Mouse (Mus musculus) limb, embryonic 14.5 days (tissue): Measurements from ENCODE around the gene Parva. TPM values are rescaled to one million over a fixed set of nuclear protein-coding genes. Genes with fewer than 3 reads are reported as not detected.

Experiments
- ATAC-seq: fragments of 200-750 bp; cut with Nextera tagmentation; 2 replicates; pipeline ENCODE4 v1.8.0; 2017; ENCODE audit warnings: low read depth, moderate number of reproducible peaks, moderate TSS enrichment; ENCODE audit not compliant: low FRiP score
- DNase-seq: peaks from one replicate; pipeline ENCODE4 v3.0.0-alpha.2; 2015; ENCODE audit warnings: low spot score
- H3K27ac ChIP-seq: fragments of 300-500 bp; sonication (generic); replicated peaks from 2 replicates; pipeline ENCODE4 v1.5.1; 2014; ENCODE audit warnings: low read depth, mild to moderate bottlenecking, low read length, moderate library complexity, mixed read lengths
- H3K27me3 ChIP-seq: fragments of 300-500 bp; sonication (generic); 2 replicates; pipeline ENCODE4 v1.6.1; 2014; ENCODE audit warnings: low read length, mixed read lengths; ENCODE audit not compliant: control insufficient read depth, insufficient read depth
- H3K36me3 ChIP-seq: fragments of 300-500 bp; sonication (generic); 2 replicates; pipeline ENCODE4 v1.6.1; 2014; ENCODE audit warnings: mild to moderate bottlenecking, low read length, moderate library complexity, mixed read lengths; ENCODE audit not compliant: control insufficient read depth, insufficient read depth
- H3K4me1 ChIP-seq: fragments of 300-500 bp; sonication (generic); 2 replicates; pipeline ENCODE4 v1.6.1; 2014; ENCODE audit warnings: antibody characterized with exemption, low read length, mixed read lengths; ENCODE audit not compliant: control insufficient read depth, insufficient read depth
- H3K4me2 ChIP-seq: fragments of 300-500 bp; sonication (generic); replicated peaks from 2 replicates; pipeline ENCODE4 v1.6.1; 2014; ENCODE audit warnings: low read depth, mild to moderate bottlenecking, low read length, moderate library complexity; ENCODE audit not compliant: severe bottlenecking
- H3K4me3 ChIP-seq: fragments of 300-500 bp; sonication (generic); replicated peaks from 2 replicates; pipeline ENCODE4 v1.5.1; 2014; ENCODE audit warnings: low read length
- H3K9ac ChIP-seq: fragments of 300-500 bp; sonication (generic); 2 replicates; pipeline ENCODE4 v1.6.1; 2014; ENCODE audit warnings: mild to moderate bottlenecking, low read depth, low read length, moderate library complexity; ENCODE audit not compliant: severe bottlenecking
- H3K9me3 ChIP-seq: fragments of 300-500 bp; sonication (generic); 2 replicates; pipeline ENCODE4 v1.6.1; 2016; ENCODE audit warnings: low read length; ENCODE audit not compliant: control insufficient read depth
- POLR2A ChIP-seq: fragments of 200-500 bp; IDR thresholded peaks from 2 replicates; pipeline ENCODE4 v1.8.0; 2012; ENCODE audit warnings: inconsistent platforms, mild to moderate bottlenecking, moderate library complexity, borderline replicate concordance; ENCODE audit not compliant: insufficient read depth, insufficient read length; ENCODE audit errors: extremely low read depth
- WGBS: fragments of 180-500 bp; shearing (Covaris S2); extraction: QIAGEN DNeasy Blood & Tissue Kit; methylation state at CpG from one replicate; pipeline ENCODE4 v1.1.7; 2014; 5-methylcytosine and 5-hydroxymethylcytosine counted together
- polyA plus RNA-seq, 2 experiments: library from polyadenylated mRNA; depleted of rRNA in 1 of 2; stranded (reverse) in 1 of 2; unstranded in 1 of 2; fragments of >200 nt; fragmentation: Nextera tagmentation in 1 of 2; extraction: Ambion mirVana in 1 of 2; gene quantifications; 2 replicates each; pipeline versions ENCODE4 v1.2.1 to v1.2.3; 2012 to 2014

The Parva gene
- polyA plus RNA-seq, 2 experiments = 82.2 to 88.8 TPM

GRCm38 (mm10) chr7:112423438-112423837 is 3.9 kb upstream of the Parva start:
- WGBS = 75% methylated on average over 4 of the region's 4 CpGs
- DNase-seq = no peak
- Histone ChIP-seq H3K9ac (no peak overlapping the region), H3K27ac (no peak overlapping the region), H3K4me3 (no peak overlapping the region), H3K27me3 (no peaks in the 10 kb centered on the region), H3K4me2 (no peak overlapping the region), H3K9me3 (no peaks in the 10 kb centered on the region), H3K4me1 (peaks cover 7% of the 10 kb centered on the region; the same call in 1 of the 2 replicates), H3K36me3 (no peaks in the 10 kb centered on the region)
- no peak for ATAC-seq
- TF ChIP-seq POLR2A = no peak

GRCm38 (mm10) chr7:112426811-112427210 is 494 bp upstream of the Parva start:
- TF ChIP-seq POLR2A = no peak
- peak overlapping the region; percentile 29; the same call in 1 of the 2 replicates for H3K9ac ChIP-seq
- peak overlapping the region; percentile 65 for H3K4me2 ChIP-seq
- H3K4me3 ChIP-seq = peak overlapping the region; percentile 58; the same call in 1 of the 2 replicates
- DNase-seq (no peak), ATAC-seq (no peak)
- H3K27ac ChIP-seq = no peak overlapping the region; the same call in 1 of the 2 replicates
- peaks cover 13% of the 10 kb centered on the region; the same call in 1 of the 2 replicates for H3K4me1 ChIP-seq
- H3K27me3 ChIP-seq = no peaks in the 10 kb centered on the region
- no peaks in the 10 kb centered on the region for H3K36me3 ChIP-seq
- 47% methylated on average over 5 of the region's 5 CpGs for WGBS
- H3K9me3 ChIP-seq = no peaks in the 10 kb centered on the region

GRCm38 (mm10) chr7:112428158-112428535 is 842 bp downstream of the Parva start:
- H3K36me3 ChIP-seq = no peaks in the 10 kb centered on the region
- H3K4me2 ChIP-seq = peak overlapping the region; percentile 65
- peak overlapping the region; percentile 58 for H3K4me3 ChIP-seq
- H3K9me3 ChIP-seq = no peaks in the 10 kb centered on the region
- DNase-seq (peak; percentile 87), ATAC-seq (peak; percentile 89)
- WGBS = under 1% methylated on average over 22 of the region's 22 CpGs
- H3K4me1 ChIP-seq = peaks cover 13% of the 10 kb centered on the region; the same call in 1 of the 2 replicates
- peak overlapping the region; percentile 97 for H3K27ac ChIP-seq
- H3K9ac ChIP-seq = peak overlapping the region; percentile 95
- no peaks in the 10 kb centered on the region for H3K27me3 ChIP-seq
- TF ChIP-seq POLR2A = peak; percentile 79; the same call in 1 of the 2 replicates

GRCm38 (mm10) chr7:112439846-112440245 is 12.5 kb downstream of the Parva start:
- Histone ChIP-seq H3K36me3 (peaks cover 8% of the 10 kb centered on the region; the same call in 1 of the 2 replicates), H3K27ac (no peak overlapping the region), H3K9me3 (no peaks in the 10 kb centered on the region), H3K27me3 (no peaks in the 10 kb centered on the region), H3K4me2 (no peak overlapping the region), H3K4me3 (no peak overlapping the region), H3K9ac (no peak overlapping the region), H3K4me1 (peaks cover 33% of the 10 kb centered on the region)
- TF ChIP-seq POLR2A = no peak
- DNase-seq (no peak), ATAC-seq (no peak)
- 81% methylated on average over 3 of the region's 3 CpGs for WGBS

DNA sequence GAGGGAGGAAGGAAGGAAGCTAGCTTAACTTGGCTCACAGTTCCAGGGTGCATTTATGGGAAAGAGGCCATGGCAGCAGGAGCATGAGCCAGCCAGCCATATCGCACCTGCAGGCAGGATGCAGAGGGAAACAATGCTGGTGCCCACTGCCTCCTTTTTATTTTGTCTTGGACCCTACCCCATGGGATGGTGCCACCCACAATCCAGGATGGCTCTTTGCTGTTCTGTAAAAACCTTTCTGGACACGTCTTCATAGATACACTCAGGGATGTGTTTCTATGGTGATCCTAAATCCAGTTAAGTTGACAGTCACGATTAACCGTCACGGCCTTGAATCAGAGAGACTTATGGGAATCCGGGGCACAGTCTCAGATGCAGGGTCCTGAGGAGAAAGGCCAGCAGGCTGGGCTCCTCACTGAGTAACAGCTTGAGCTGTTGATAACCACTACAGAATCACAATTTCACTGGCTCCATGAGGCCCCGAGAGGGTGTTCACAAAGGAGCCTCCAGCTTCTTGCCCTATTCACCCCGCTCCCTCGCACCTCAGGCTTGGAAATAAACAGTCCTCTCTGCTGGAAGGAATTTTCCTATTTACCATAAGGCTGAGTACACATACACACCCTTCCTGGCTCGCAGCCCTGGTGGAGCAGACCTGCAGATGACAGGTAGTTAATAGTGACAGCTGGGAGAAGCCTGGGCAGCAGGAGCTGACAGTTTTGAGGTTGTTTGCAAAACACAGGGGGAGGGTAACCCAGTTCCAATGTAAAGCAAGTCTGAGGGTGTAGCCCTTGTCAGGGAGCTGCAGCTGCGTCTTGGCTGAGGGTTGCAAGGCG is 17.1 kb downstream of the Parva start:
- Histone ChIP-seq H3K4me3 (no peak overlapping the region), H3K27me3 (no peaks in the 10 kb centered on the region), H3K4me2 (no peak overlapping the region), H3K9ac (no peak overlapping the region), H3K36me3 (no peaks in the 10 kb centered on the region), H3K27ac (0 out of 2 replicates have a peak overlapping the region, but pooled peaks have one; percentile 43), H3K9me3 (no peaks in the 10 kb centered on the region), H3K4me1 (peaks cover 36% of the 10 kb centered on the region)
- ATAC-seq = peak; percentile 63
- no peak for TF ChIP-seq POLR2A
- WGBS = 32% methylated on average over 12 of the region's 12 CpGs
- peak; percentile 31 for DNase-seq
